Mouse (Mus musculus): ENCODE results near the gene Tcf12.

DNA sequence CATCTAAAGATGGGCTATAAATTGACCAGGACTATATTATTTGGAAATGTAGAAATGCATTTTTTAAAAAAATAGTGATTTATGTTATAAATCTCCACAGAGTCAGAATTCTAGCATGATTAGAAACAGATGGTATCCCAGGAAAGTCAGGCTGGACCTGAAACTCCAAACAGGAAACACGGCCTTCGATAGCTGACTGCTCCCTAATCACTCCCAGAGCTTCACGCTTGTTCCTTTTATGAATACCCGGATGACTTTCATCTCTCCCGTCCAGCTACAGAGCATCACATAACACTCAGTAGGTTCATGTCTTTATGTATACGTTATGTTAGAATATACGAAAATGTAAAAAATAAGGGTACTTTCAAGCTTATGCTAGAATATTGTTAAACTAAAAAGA is 216.4 kb downstream of the Tcf12 start:
- TF ChIP-seq CTCF (IDR thresholded peaks at IDR 0.05; ENCODE audit: low read depth, low read length): no peak
- TF ChIP-seq POLR2A (IDR thresholded peaks at IDR 0.05; ENCODE audit: extremely low read depth, insufficient read depth, low read length): no peak
